Mouse (Mus musculus) left cerebral cortex, adult 11 months (tissue): ENCODE results near the gene Id3.
"Not testable (repeated sequence)": the region's sequence is repeated elsewhere in the genome, so short reads cannot be mapped to it uniquely, and the experiment has no call there.

Source experiments
- DNase-seq: peaks from one replicate; pipeline ENCODE4 v3.0.0; 2022; ENCODE audit warnings: low spot score

The Id3 gene

DNA sequence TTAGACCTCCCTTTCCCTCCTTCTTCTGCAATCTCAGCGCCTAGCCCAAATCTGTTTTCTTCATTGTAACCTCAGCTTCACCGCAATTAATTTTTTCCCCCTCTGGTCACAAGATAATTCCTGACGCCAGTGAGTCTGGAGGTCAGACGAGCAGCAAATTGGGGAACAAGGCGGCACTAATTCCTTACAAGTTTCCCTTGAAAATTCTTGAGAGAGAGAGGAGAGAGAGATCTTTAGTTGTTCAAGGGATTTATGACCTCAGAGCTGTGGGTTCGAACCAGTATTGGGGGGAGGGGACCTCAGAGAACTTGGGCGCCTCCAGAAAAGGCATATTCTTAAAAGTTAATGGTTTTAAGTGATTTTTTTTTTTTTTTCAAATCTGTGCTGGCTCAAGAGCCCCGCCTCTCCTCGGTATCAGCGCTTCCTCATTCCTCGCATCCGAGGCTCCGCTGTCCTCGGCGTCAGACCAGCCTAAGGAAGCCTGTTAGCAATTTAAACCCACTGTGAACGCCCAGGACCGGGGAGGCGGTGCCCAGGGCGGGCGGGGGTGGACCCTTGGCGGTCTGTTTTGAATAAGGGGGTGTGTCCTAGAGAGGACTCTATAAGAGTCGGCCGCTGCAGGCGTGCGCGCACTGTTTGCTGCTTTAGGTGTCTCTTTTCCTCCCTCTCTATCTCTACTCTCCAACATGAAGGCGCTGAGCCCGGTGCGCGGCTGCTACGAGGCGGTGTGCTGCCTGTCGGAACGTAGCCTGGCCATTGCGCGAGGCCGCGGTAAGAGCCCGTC is at the start of gene Id3:
Gene Id3 (plus strand): TSS at position 305 of the 784 bp plus-strand sequence.
- DNase-seq: no peak

GRCm38 (mm10) chr4:136094519-136095219 is 48.6 kb upstream of the Id3 start:
- no peak for DNase-seq

DNA sequence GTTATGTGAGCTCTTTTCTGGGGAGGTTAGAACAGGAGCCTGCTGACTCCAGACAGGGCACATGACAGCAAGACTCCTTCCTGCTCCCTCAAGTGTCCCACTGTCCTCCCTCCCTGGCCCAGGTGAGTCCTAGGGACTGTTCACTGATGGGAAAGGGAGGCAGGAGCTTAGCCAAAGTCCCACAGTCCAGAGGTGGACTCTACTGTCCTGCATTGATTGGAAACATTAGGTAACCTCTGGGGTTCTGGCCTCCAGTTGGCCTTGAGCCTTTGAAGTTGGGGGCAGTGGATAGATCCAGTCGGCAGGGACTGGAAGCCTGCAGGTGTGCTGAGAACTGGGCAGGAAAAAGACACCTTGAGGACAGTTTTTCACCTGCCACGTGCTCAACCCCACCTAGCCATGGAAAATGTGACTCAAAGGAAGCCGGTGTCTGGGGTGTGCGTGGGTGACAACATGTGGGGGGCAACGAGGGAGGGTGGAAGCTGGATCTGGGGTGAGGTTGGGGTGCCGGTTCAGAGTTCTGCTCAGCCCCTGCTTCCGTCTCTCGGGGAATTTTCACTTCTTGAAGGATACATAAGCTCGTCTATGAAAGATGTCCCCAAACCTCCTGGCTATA is 47.7 kb upstream of the Id3 start:
- DNase-seq: no peak

DNA sequence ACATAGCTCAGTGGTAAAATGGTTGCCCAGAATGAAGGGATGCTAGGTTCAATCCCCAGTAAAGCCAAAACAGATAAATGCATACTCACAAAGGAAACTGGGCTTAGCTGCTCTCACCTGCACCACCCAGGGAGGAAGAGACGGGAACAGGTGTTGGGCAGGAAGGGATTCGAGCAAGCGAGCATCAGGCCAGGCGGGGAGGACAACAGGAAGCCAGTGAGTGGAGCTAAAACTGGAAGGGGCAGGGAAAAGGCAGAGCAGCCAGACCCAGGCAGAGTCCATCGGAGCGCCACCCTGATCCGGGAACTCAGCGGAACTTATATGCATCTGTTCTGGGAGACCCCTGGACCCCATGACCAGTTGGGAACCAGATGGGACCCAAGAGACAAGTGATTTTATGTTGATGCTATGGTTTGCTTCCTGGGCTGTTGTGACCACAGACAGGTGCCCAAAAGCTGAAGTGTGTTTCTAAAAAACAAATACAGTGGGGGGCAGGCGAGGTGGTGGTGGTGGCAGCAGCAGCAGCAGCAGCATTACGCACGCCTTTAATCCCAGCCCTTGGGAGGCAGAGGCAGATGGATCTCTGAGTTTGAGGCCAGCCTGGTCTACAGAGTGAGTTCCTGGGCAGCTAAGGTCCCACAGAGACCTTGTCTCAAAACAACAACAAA is 46.7 kb upstream of the Id3 start:
- DNase-seq: no peak

DNA sequence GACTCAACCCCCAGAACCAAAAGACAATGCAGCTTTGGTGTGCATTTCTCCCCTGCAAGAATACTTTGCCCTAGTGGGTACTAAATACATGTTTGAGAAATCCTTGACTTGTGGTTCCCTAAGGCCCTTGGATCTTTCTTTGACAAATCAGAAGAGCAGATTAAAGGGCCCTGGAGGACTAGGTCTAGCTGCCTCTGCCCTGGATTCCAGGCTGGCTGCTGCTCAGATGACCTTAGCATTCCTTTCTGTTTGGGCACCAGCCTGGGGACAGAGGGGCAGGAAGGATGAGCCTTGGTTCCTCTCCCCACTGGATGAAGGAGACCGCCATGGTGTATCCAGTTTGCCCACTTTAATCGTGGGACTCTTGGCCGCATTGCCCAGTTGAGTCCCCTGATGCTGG is 44.9 kb upstream of the Id3 start:
- no peak for DNase-seq

DNA sequence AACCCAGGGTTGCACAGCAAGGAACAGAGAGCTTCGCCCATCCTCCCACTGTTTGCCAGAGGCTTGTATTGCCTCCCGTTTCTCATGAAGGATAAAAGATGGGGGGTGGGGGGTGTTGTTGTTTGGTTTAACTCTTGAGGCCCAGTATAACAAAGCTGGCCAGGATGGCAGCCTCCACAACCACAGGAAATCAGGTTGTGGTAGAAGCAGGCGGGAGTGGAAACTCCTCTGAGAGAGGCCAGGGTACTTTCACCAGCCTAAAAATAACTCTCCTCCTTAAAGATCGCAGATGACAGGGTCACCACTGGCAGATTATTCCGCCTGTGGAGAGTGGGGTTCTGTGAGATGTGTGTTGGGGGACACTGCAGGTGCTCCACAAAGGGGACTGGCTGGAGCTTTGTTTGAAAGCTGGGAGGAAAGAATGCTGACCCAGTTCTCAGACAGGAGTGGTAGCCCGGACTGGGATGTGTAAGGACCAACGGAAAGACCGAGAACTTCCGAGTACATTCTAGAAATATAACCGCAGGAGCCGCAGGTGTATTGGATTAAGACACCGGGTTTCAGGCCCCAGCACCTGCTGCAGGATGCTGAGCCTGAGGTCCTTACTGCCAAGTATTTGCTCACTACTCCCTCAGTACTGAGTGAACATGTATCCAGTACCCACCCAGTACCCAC is 42.8 kb upstream of the Id3 start:
- no peak for DNase-seq

DNA sequence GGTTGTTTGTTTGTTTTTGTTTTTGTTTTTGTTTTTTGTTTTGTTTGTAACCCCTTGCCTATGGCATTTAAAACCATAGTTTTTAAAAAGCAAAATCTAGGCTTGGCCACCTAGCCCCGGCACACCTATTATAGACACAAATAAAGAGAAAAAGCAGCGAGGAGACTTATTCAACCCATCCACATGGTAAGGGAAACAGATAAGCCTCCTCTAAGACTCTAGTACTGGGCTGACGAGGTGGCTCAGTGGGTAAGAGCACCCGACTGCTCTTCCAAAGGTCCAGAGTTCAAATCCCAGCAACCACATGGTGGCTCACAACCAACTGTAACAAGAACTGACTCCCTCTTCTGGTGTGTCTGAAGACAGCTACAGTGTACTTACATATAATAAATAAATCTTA is 41.5 kb upstream of the Id3 start:
- not testable (repeated sequence) for DNase-seq

DNA sequence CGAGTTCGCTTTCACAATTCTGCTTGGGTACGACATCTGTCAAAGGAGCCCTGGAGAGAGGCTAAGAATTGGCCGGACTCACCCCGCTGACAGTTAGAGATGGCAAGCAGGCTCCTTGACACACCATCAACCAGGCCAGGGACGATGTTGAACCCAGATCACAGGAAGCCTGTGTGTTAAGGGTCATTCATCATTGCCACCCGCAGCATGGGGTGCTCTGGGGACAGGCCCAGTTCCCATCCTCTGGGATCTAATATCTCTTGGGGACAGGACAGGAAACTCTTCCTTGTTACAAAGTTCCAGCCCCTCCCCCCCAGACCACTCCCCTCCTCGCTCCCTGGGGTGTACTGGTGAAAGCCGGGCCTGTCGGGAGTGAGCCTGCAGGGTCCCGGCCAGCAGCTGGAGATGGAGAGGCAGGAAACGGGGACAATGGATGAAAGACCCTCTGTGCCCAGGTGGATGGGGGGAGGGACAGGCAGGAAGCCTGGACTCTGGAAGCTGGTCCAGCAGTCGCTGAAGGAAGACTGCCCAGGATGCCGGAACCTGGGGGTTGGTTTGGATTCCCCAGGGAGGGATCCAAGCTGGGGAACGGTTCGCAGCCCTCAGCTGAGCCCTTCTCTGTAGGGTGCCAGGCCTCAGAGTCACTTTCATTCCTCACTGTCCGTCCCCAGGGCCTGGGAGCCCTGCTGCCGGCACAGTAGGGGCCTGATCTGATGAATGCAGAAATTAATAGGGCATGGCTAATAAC is 38.5 kb upstream of the Id3 start:
- no peak for DNase-seq

GRCm38 (mm10) chr4:136106880-136107301 is 36.4 kb upstream of the Id3 start:
- DNase-seq: no peak

DNA sequence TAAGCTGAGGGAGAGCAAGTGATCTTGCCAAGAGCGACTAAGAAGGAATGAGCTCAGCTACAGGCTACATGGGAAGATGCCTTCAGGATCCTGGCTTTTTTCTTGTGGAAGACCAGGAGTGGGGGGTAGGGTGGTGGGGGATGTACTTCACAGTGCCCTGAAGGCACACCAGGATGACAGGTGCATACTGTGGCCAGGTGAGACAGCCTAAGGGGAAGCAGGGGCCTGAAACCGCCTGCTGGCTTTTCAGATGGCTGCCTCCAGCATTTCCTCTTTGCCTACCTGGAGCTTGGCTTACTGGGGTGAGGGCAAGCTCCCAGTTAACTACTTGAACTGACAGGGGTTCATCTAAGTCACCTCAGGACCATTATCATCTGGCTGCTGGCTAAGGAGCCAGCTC is 34.1 kb upstream of the Id3 start:
- no peak for DNase-seq

DNA sequence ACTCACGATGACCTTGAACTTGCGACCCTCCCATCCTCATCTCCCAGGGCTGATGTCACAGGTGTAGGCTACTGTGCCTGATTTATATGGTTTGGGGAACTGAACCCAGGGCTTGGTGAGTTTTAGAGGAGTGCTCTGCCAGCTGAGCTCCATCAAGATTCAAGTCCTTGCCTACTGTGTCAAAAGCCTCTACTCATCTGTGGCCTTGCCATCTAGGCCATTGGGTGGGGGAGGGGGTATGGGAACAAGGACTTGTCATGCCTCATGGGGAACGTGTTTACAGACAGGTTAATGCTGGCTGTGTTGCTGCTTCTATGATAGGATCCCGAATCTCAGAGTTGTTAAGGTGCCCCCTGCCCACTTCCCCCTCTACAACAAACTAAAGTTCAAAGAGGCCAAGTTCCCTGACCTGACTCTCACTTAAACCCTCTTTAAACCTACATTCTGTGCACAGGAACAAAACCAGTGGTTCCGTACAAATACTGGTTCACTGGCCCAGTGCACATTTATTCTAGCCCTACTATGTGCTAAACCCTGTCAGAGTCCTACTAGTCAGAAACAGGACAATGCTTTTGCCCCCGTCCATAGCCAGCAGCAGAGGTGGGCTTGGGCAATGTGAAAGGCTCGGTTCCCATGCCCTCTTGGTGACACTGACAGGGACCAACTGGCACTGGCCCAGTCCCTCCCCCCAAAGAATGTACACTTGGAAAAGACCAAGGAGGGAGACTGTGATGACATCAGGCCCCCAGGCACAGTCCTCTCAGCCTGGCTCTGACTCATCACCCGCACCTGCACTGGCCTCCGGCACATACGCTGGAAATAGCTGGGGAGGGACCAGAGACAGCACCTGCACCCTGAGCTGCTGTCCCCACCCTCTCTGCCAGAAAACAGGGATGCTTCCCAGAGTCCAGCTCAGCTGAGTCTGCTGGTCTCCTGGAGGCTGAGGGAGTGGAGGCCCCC is 33.1 kb upstream of the Id3 start:
- no peak for DNase-seq

GRCm38 (mm10) chr4:136112344-136112743 is 31.0 kb upstream of the Id3 start:
- no peak for DNase-seq

DNA sequence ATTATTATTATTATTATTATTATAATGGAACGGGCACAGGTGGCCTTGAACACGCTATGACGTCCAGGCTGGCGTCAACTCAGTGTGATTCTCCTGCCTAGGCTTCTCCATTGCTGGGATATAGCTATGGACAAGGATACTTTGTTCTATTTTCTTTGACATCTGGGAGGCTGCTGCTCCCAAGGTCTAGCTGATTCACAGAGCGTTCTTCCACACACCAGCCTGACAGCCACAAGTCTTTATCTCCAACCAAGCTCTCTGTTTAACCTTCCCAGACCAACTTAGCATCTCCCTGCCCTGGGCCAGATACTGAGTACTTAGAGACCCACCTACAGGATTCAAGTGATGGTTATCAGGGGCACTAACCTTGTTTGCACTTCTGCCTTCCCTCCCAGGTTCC is 28.6 kb upstream of the Id3 start:
- DNase-seq: no peak

DNA sequence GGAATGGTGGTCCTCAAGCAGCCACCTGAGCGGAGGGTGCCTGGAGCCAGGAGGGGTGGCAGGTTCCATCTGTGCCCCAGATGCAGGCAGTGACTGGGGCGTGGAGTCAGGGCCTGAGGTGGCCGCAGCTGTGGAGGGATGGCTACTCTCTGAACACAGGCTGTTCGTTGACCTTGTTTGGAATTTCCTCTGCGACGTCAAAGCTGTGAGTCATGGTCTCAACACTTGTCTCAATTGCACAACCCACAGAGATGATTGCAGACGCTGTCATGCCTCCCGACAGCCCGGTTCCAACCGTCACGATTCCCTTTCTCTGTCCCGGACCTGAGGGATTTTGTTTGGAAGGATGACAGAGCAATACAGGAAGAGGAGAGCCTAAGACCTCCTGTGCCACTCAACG is 26.3 kb upstream of the Id3 start:
- DNase-seq: no peak

DNA sequence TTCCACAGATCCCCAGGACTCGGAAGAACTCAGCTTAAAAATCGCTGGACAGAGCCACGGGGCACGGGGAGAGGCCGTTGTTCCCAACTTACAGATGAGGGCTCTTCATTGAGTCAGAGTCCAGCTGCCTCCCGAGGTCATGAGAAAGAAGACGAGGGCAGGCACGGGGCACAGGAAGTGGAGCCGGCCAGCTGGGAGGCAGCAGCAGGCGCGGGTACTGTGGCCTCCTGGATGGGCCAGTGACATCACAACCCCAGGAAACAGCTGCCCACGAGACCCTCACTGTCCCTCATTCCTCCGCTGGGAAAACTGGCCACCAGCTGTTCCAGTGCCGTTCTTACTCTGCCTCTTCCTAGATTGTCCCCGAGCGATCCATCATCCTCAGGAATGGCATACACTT is 23.3 kb upstream of the Id3 start:
- DNase-seq: no peak

DNA sequence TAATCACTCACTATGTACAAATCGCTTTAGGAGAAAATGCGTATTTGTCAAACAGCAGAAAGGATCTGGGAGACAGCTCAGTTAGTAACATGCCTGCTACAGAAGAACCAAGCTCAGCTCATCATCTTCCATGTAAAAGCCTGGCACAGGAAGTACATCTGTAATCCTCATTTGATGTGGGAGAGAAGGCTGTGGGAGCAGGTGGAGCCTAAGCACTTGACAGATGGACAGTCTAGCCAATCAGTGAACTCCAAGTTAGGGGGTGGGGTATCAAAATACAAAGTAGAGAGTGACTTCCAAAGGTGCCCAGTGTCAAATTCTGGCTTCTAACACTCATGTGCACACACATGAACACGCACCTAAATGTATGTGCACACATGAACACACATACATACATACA is 22.1 kb upstream of the Id3 start:
- DNase-seq: no peak

DNA sequence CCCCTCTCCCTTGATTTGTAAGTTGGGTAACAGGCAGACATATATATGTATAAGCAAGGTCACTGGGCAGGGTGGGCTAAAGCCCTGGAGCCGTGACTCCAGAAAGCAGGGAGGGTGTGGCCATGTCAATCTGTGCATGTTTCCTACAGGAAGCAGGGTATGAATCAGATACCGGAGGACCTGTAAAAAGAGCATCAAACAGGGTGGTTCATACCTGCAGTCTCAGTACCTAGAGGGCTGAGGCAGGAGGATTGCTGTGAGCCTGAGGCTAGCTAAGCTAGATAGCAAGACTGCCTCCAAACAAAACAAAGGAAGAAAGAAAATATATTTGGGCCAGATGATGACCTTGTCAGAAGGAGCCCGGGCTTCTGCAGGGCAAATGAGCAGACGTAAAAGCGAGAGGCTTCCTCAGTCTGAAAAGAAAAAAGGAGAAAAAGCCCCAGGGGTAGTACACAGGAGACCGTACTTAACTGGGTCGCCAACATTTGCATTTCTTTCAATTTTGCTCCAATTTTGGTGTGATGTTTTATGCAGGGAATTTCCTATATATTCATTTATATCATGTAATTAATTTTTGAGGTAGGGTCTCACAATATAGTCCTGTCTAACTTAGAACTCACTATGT is 21.3 kb upstream of the Id3 start:
- DNase-seq: no peak

DNA sequence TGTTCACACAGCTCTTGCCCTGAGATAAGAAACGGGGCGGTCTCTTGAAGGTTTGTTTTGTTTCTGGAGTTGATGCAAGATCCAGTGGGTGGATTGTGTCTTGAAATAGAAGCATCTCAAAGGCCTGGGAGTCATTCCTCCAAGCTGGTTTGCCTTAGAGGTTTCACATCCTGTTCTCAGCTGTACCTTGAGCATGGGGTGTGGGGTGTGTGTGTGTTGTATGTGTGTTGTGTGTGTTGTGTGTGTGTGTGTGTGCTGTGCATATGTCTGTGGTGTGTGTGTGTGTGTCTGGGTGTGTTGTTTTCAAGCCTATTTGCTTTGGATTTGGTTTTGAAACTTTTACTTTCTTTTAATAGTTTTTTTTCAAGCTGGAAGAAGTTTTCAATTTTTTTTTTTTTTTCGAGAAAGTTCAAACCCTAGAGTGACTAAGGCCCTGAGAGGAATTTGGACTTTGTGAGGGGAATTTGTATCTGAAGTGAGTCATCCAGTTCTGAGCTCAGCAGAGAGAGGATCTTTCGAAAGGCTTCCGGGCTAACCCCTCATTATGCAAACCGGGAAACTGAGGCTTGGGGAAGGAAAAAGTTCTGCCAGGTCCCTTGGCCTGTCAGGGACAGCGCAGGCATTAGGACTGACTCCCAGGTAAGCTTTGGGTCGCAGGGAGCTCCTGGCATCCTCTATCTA is 20.0 kb upstream of the Id3 start:
- no peak for DNase-seq

- no peak for DNase-seq
Observed at GRCm38 (mm10) chr4:136123792-136124161, 19.5 kb upstream of the Id3 start.
